Mouse (Mus musculus): ENCODE results near the gene Hexim2. TPM values are rescaled to one million over a fixed set of nuclear protein-coding genes. Genes with fewer than 3 reads are reported as not detected.

Hexim2 gene
- 3.5 and 5.6 TPM in 2 replicates for polyA plus RNA-seq (2014; fragmentation: Nextera tagmentation; extraction: Ambion mirVana)

GRCm38 (mm10) chr11:103131701-103132575 is at the start of gene Hexim2:
Hexim2 (plus strand) TSS chr11:103132429.
- WGBS (ENCODE audit: insufficient replicate concordance) = under 1% methylated on average over 39 of the region's 39 CpGs
- Histone ChIP-seq H3K4me1 (ENCODE audit: control insufficient read depth, insufficient read depth, low read length) (peaks cover 19% of the 10 kb centered on the region), H3K9ac (ENCODE audit: low read depth, low read length) (peak within 1 kb of the TSS; percentile 100), H3K9me3 (replicated peaks; ENCODE audit: control insufficient read depth, low read length) (no peaks in the 10 kb centered on the region), H3K4me2 (peak within 1 kb of the TSS; percentile 80), H3K27me3 (ENCODE audit: control insufficient read depth, insufficient read depth, low read length) (no peaks in the 10 kb centered on the region), H3K36me3 (ENCODE audit: control insufficient read depth, insufficient read depth, low read length) (no peaks in the 10 kb centered on the region), H3K27ac (ENCODE audit: low read depth, low read length) (peak within 1 kb of the TSS; percentile 98), H3K4me3 (ENCODE audit: low read depth, low read length) (peak within 1 kb of the TSS; percentile 83)
- peak; percentile 37 for ATAC-seq (replicated peaks; ENCODE audit: insufficient number of reproducible peaks, low FRiP score, low TSS enrichment)

GRCm38 (mm10) chr11:103093306-103093705 is 38.9 kb upstream of the Hexim2 start:
- Histone ChIP-seq H3K27ac (ENCODE audit: low read depth, low read length) (no peak overlapping the region), H3K9ac (ENCODE audit: low read depth, low read length) (no peak overlapping the region), H3K4me3 (ENCODE audit: low read depth, low read length) (no peak overlapping the region), H3K4me1 (ENCODE audit: control insufficient read depth, insufficient read depth, low read length) (peaks cover 41% of the 10 kb centered on the region), H3K36me3 (ENCODE audit: control insufficient read depth, insufficient read depth, low read length) (no peaks in the 10 kb centered on the region), H3K9me3 (replicated peaks; ENCODE audit: control insufficient read depth, low read length) (no peaks in the 10 kb centered on the region), H3K4me2 (no peak overlapping the region), H3K27me3 (ENCODE audit: control insufficient read depth, insufficient read depth, low read length) (no peaks in the 10 kb centered on the region)
- WGBS (ENCODE audit: insufficient replicate concordance) = 78% methylated on average over 7 of the region's 7 CpGs
- ATAC-seq (replicated peaks; ENCODE audit: insufficient number of reproducible peaks, low FRiP score, low TSS enrichment) = no peak

DNA sequence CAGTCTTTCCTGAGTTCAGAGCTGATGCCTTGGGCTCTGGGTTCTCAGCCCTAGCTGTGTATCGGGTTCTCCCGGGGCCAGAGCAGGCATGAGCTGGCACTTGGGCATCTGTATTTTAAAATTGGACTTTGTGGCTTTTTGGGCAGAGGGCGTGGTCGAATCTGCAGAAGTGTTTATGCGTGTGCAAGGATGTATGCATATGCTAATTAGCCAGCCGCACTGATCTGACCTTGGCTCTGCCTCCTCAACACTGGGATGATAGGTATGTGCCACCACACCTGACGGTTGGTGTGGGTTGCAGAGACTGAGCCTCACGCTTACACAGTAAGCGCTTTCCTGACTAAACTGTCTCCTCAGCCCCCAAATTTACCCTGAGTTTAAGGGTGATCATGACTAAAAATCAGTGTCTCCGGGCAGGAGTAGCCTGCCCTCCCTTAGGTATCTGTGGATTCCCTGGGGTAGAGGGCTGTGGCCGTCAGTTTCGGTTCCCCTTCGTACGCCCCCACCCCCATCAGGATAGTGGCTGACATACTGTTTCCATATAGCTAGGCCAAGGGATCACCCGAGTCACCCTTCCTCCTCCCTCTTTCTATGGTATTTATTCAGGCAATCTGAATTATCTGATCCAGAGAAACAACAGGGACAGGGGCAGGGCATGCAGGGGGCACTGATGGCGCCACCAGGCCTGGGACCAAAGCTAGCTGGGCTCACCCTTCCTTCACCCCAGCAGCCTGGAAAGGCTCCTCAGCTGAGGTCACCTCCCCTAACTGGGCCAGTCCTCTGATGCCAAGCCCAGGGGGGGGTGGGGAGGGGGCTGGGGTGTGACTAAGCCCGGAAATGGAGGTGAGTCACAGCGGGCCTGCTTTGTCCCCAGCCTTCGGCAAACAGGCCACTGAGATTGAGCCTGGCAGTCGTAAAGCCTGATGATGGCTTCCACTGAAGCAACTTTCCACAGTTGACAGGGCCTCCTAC is 38.1 kb upstream of the Hexim2 start:
- H3K27ac ChIP-seq (ENCODE audit: low read depth, low read length) = 0 out of 2 replicates have a peak overlapping the region, but pooled peaks have one; percentile 12
- H3K9ac ChIP-seq (ENCODE audit: low read depth, low read length) = peak overlapping the region; percentile 22; the same call in 1 of the 2 replicates
- H3K27me3 ChIP-seq (ENCODE audit: control insufficient read depth, insufficient read depth, low read length) = peaks cover 2% of the 10 kb centered on the region; the same call in 1 of the 2 replicates
- WGBS (ENCODE audit: insufficient replicate concordance) = 59% methylated on average over 20 of the region's 20 CpGs
- no peak overlapping the region for H3K4me3 ChIP-seq (ENCODE audit: low read depth, low read length)
- 0 out of 2 replicates have a peak, but pooled peaks have one; percentile 53 for ATAC-seq (replicated peaks; ENCODE audit: insufficient number of reproducible peaks, low FRiP score, low TSS enrichment)
- H3K4me1 ChIP-seq (ENCODE audit: control insufficient read depth, insufficient read depth, low read length) = peaks cover 50% of the 10 kb centered on the region
- H3K36me3 ChIP-seq (ENCODE audit: control insufficient read depth, insufficient read depth, low read length) = no peaks in the 10 kb centered on the region
- H3K9me3 ChIP-seq (replicated peaks; ENCODE audit: control insufficient read depth, low read length) = no peaks in the 10 kb centered on the region
- H3K4me2 ChIP-seq = no peak overlapping the region

DNA sequence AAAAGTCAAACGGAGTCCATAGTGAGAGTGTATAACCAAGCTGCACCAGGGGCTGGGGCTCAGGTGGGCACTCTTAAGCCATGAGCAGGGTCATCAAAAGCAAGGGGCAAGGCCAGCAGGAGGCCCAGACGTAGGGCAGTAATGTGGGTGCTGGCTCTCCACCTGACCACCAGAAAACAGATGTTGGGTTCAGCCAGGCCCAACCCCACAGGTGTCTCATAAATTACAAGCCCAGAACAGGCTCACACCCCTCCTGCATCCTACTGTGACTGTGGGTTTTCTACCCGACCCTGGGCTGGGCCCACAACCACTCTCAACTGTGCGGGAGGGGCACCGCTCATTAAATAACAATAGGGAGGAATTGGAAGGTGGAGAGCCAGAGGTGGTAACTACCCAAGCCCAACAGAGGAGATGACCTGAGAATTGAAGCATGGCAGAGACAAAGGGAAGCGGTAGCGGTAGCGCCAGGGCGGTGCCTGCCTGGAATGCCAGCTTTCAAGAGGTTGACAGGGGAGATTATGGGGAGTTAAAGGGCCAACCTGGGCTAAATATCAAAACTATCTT is 37.0 kb upstream of the Hexim2 start:
- 77% methylated on average over 9 of the region's 9 CpGs for WGBS (ENCODE audit: insufficient replicate concordance)
- peaks cover 12% of the 10 kb centered on the region for H3K27me3 ChIP-seq (ENCODE audit: control insufficient read depth, insufficient read depth, low read length)
- H3K9me3 ChIP-seq (replicated peaks; ENCODE audit: control insufficient read depth, low read length) = no peaks in the 10 kb centered on the region
- no peak for ATAC-seq (replicated peaks; ENCODE audit: insufficient number of reproducible peaks, low FRiP score, low TSS enrichment)
- no peaks in the 10 kb centered on the region for H3K36me3 ChIP-seq (ENCODE audit: control insufficient read depth, insufficient read depth, low read length)
- H3K4me3 ChIP-seq (ENCODE audit: low read depth, low read length) = no peak overlapping the region
- no peak overlapping the region; the same call in 1 of the 2 replicates for H3K27ac ChIP-seq (ENCODE audit: low read depth, low read length)
- peaks cover 50% of the 10 kb centered on the region for H3K4me1 ChIP-seq (ENCODE audit: control insufficient read depth, insufficient read depth, low read length)
- no peak overlapping the region for H3K4me2 ChIP-seq
- no peak overlapping the region for H3K9ac ChIP-seq (ENCODE audit: low read depth, low read length)

DNA sequence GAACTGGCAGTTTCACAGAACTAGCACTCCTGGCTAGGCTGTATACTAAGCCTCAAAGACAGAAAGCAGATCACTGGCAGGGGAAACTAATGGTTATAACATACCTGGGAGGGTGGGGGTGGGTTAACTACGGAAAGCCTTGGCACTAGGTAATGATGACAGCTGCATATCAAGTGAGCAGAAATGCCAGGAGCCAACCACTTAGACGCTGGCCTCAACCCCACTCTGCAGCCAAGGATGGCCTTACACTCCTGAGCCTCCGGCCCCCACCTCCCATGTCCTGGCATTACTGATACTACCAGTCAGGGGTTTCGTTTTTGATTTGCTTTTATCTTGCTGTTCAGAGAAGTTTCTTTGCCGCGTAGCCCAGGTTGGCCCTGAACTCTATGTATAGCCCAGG is 36.4 kb upstream of the Hexim2 start:
- H3K27me3 ChIP-seq (ENCODE audit: control insufficient read depth, insufficient read depth, low read length) = peaks cover 17% of the 10 kb centered on the region
- no peak overlapping the region for H3K27ac ChIP-seq (ENCODE audit: low read depth, low read length)
- H3K4me3 ChIP-seq (ENCODE audit: low read depth, low read length) = no peak overlapping the region
- H3K36me3 ChIP-seq (ENCODE audit: control insufficient read depth, insufficient read depth, low read length) = no peaks in the 10 kb centered on the region
- H3K4me2 ChIP-seq = no peak overlapping the region
- WGBS (ENCODE audit: insufficient replicate concordance) = 87% methylated on average over 6 of the region's 6 CpGs
- H3K4me1 ChIP-seq (ENCODE audit: control insufficient read depth, insufficient read depth, low read length) = peaks cover 50% of the 10 kb centered on the region
- ATAC-seq (replicated peaks; ENCODE audit: insufficient number of reproducible peaks, low FRiP score, low TSS enrichment) = no peak
- no peak overlapping the region for H3K9ac ChIP-seq (ENCODE audit: low read depth, low read length)
- no peaks in the 10 kb centered on the region for H3K9me3 ChIP-seq (replicated peaks; ENCODE audit: control insufficient read depth, low read length)

DNA sequence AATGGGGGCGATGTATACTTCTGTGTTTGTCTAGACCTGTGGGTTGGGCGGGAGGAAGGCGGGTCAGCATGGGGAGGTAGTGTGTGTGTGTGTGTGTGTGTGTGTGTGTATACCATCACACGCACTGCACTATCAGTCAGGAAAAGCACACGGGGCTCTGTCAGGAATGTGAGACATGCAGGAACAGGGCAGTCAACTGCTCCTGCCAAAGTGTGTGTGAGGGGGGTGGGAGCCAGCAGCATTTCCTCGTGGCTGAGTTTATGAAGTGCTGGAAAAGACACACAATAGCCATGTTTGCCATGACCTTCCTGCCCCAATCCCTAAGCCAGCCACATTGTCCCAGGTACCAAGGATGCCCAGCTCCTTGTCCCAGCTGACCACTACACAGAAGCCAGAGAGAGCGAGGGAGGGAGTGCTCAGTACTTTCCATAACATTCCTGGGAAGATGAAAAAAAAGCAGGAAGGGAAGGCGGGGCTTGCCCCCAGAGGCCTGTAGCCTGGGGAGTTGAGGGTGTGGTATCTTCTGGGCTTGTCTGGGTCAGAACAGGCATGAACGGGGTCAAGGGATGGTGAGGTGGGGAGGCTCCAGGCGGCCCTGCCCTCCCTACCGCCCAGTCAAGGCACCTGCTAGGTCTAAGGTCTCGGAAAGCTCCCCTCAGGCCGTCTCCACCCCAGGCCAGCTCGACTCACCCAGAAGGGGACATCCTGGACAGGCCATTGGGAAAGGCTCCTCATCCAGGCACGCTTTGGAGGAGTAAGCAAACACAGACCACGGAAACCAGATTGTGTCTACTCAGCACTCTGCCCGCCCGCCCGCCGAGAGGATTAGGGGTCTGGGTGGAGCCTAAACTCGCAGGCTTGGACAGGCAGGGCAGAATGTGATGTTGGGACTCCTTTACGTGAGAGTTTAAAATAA is 35.0 kb upstream of the Hexim2 start:
- ATAC-seq (replicated peaks; ENCODE audit: insufficient number of reproducible peaks, low FRiP score, low TSS enrichment) = peak; percentile 31; the same call in 1 of the 2 replicates
- 11% methylated on average over 22 of the region's 22 CpGs for WGBS (ENCODE audit: insufficient replicate concordance)
- peak overlapping the region; percentile 90 for H3K27ac ChIP-seq (ENCODE audit: low read depth, low read length)
- peak overlapping the region; percentile 71 for H3K9ac ChIP-seq (ENCODE audit: low read depth, low read length)
- peaks cover 24% of the 10 kb centered on the region for H3K27me3 ChIP-seq (ENCODE audit: control insufficient read depth, insufficient read depth, low read length)
- H3K4me2 ChIP-seq = peak overlapping the region; percentile 63
- H3K4me1 ChIP-seq (ENCODE audit: control insufficient read depth, insufficient read depth, low read length) = peaks cover 54% of the 10 kb centered on the region
- H3K36me3 ChIP-seq (ENCODE audit: control insufficient read depth, insufficient read depth, low read length) = no peaks in the 10 kb centered on the region
- no peaks in the 10 kb centered on the region for H3K9me3 ChIP-seq (replicated peaks; ENCODE audit: control insufficient read depth, low read length)
- peak overlapping the region; percentile 26 for H3K4me3 ChIP-seq (ENCODE audit: low read depth, low read length)

DNA sequence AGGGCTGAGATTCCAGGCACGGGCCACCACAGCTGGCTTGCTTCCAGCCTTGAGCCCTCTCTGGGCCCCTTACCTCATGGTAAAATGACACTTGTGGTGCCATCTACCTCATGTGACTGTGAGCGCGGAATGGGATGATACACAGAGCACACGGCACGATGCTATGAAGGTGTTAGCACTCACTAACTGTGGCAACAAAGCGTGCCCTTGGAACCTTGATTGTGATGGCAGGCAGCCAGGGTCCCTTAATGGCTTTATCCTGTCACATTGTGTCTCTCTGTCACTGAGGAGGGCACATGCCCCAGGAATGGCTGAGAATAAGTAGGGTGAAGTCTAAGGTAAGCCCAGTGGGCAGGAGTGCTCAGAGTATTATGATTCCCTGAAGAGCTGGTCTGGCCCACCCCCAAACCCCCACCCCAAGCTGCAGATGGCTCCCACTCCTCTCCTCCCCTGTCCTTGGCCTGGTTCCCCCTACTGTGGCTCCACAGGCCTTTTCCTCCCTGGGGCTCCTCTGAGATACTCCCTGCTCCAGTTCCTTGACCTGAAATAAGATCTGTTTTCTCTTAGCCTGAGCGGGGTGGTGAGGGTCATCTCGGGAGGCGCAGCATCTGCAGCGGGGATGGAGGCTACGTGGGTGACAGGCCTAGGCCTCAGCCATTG is 33.6 kb upstream of the Hexim2 start:
- Histone ChIP-seq H3K27ac (ENCODE audit: low read depth, low read length) (0 out of 2 replicates have a peak overlapping the region, but pooled peaks have one; percentile 15), H3K27me3 (ENCODE audit: control insufficient read depth, insufficient read depth, low read length) (peaks cover 24% of the 10 kb centered on the region)
- ATAC-seq (replicated peaks; ENCODE audit: insufficient number of reproducible peaks, low FRiP score, low TSS enrichment) = no peak

More for the DNA sequence above, 33.6 kb upstream of the Hexim2 start:
- Histone ChIP-seq H3K9ac (ENCODE audit: low read depth, low read length) (no peak overlapping the region), H3K4me3 (ENCODE audit: low read depth, low read length) (no peak overlapping the region), H3K9me3 (replicated peaks; ENCODE audit: control insufficient read depth, low read length) (no peaks in the 10 kb centered on the region), H3K36me3 (ENCODE audit: control insufficient read depth, insufficient read depth, low read length) (no peaks in the 10 kb centered on the region), H3K4me2 (peak overlapping the region; percentile 14; the same call in 1 of the 2 replicates), H3K4me1 (ENCODE audit: control insufficient read depth, insufficient read depth, low read length) (peaks cover 58% of the 10 kb centered on the region)
- WGBS (ENCODE audit: insufficient replicate concordance) = 59% methylated on average over 11 of the region's 11 CpGs
